Mouse (Mus musculus): ENCODE results near the gene Ppp1r12a.
"Not testable (repeated sequence)": the region's sequence is repeated elsewhere in the genome, so short reads cannot be mapped to it uniquely, and the experiment has no call there.

Ppp1r12a gene

DNA sequence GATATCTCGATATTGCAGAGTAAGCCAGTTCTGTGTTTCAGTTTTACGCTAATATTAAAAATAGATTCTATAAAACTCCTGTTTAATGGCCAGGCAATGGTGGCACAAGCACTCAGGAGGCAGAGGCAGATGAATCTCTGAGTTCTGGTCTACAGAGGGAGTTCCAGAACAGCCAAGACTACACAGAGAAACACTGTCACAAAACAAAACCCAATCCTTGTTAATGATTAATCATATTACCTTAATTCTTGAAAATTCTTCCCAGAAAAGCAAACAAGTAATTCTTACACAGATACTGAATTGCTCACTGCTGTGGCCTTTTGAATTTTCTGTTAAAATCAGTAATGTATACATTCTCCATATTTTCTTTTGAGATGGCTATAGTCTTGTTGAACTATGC lies 37.0 kb downstream of the Ppp1r12a start:
- no peak for DNase-seq (ENCODE audit: low spot score in 2 of 2)

DNA sequence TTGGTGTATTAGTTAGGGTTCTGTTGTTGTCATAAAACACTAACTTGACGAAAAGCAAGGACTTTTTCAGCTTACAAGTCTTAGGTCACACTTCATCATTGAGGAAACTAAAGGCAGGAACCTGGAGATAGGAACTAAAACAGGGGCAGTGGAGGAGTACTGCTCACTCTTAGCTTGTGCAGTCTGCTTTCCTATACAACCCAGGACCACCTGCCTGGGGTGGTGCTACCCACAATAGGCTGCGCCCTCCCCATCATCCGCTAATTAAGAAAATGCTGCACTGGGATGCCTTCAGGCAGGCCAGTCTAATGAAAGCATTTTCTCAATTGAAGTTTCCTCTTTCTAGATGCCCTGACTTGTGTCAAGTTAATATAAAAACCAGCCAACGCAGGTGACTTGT lies 40.1 kb downstream of the Ppp1r12a start:
- DNase-seq (ENCODE audit: low spot score in 2 of 2) = no peak

DNA sequence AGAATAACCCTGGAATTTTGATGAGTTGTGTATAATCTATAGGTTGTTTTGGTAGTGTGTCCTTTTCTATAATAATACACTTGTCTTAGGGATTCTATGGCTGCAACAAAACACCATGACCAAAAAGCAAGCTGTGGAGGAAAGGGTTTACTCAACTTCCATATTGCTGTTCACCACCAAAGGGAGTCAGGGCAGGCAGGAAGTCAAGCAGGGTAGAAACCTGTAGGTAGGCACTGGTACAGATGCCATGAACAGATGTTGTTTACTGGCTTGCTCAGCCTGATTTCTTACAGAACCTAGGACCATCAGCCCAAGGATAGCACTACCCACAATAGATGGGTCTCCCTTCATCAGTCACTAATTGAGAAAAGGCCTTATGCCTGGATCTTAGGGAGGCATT lies 41.4 kb downstream of the Ppp1r12a start:
- DNase-seq (ENCODE audit: low spot score in 2 of 2) = no peak

DNA sequence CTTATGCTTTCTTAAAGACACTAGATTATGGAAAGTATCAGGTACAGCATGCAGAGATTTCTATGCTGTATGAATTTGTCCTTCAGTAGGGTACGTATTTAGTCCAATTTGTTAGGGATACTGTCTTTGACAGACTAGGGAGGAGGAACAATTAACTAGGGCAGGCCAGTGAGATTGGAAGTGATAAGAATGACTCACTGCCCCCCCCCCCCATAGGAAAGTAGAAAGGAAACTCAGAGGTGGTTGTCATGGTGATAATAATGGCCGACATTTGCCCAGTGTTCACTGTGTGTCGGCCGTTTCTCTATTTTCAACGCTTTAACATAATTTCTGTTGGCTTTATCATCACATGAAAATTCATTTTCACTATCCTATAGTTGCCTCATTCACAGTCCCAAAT lies 47.4 kb downstream of the Ppp1r12a start:
- DNase-seq (ENCODE audit: low spot score in 2 of 2) = no peak

DNA sequence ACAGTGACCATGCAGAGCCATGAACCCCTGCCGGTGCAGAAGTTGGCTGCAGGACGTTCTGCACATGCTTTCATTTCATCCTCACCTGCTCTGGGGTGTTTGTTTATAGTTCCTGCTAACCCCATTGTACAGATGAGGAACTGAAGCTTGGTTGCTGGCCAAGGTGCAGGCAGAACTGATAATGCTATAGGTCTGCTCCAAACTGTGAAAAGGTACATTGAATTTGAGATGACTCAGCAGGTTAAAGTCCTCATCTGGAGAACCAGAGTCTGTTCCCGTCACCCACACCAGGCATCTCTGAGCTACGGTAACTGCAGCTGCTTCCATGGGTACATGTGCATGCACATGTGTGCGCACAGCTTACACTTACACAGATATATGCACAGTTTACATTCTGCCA lies 62.4 kb downstream of the Ppp1r12a start:
- DNase-seq (ENCODE audit: low spot score in 2 of 2) = no peak

DNA sequence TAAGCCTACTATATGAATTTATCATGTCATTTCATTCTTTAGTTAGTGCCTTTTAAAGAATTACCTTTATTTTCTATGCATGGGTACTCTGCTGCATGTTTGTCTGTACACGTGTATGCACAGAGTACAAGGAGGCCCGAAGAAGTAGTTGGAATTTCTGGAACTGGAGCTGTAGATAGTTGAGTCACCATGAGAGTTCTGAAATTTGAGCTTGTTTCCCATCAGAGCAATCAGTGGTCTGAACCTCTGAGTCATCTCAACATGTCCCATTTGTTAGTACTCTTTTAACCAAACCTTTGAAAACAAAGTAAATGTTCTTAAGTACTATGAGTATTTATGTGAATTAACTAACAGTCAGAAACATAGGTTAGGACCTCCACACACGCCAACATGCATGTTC lies 75.1 kb downstream of the Ppp1r12a start:
- DNase-seq (ENCODE audit: low spot score in 2 of 2) = no peak

DNA sequence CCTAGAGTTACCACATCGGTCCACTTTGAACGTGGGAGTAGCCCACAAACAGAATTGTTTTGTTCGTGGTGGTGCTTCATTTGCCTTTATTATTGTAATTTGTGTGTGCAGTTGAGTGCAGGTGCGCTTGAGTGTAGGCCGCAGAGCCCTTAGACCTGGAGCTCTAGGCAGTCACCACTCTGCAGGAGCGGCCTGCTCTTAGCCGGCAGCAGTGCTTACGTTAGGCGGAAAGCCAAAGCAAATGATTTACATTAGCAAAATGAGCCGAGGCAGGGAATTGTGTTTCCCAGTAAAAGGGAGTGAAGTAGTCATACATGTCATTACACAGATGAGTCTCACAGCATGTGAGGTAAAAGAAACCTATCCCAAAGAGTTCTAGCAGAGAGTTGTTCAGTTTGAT lies 77.1 kb downstream of the Ppp1r12a start:
- no peak for DNase-seq (ENCODE audit: low spot score in 2 of 2)

DNA sequence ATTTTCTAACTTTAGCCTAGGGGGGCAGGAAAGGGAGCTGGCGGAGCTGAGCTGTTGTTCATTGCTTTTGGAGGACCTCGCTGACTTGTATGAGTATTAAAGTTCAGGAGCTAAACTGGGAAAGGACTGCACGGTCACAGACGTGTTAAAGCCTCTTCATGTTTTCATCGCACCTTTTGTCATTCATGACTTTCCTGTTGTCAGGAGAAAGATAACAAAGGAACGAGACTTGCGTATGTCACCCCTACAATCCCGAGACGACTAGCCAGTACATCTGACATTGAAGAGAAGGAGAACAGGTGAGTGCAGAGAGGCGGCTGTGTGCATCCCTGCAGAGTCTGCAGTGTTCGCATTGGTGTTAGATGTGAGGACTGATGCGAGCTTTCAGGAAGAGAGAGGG lies 88.7 kb downstream of the Ppp1r12a start:
- no peak for DNase-seq (ENCODE audit: low spot score in 2 of 2)

DNA sequence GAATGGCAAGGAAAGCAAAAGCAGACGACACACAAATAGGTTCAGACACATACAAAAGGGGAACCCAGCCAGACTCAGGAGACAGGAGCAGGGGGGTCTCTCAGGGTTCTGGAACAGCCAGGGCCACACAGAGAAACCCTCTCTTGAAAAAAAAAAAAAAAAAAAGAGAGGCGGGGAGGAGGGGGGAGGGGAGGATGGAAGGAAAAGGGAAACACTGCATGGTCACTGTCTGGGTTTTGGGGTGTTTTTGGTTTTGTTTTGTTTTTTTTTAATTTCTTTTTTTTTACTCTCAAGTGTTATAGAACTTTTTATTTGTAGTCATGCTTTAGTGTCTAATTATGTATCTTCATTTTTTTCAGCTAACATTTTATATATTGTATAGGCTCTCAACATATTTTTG lies 89.2 kb downstream of the Ppp1r12a start:
- DNase-seq (ENCODE audit: low spot score in 2 of 2) = no peak

DNA sequence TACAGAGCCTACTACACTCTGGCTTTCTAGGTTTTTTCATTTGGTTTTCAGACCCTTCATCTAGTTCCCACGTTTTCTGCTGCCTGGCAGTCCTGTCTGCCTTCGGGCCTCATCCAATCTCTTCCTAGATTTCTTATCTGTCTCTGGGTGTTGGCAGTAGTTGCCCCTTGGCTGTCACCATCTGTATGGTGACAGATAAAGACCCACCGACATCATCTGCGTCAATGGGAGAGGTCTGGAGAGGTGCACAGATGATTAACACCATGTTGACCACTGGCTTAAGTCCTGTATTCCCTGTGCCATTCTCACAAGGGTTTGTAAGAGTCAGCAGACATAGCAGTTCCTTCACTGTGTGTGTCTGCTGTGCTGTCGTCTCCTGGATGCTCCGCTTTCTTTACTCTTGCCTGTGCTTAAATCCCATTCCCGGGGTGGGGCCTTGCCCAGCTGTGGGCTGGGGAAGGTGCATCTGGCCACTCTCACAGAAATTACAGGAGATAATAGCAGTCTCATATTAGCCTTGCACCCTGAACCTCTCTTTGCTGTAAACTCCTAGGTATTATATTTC lies 93.9 kb downstream of the Ppp1r12a start:
- DNase-seq (ENCODE audit: low spot score in 2 of 2) = no peak

DNA sequence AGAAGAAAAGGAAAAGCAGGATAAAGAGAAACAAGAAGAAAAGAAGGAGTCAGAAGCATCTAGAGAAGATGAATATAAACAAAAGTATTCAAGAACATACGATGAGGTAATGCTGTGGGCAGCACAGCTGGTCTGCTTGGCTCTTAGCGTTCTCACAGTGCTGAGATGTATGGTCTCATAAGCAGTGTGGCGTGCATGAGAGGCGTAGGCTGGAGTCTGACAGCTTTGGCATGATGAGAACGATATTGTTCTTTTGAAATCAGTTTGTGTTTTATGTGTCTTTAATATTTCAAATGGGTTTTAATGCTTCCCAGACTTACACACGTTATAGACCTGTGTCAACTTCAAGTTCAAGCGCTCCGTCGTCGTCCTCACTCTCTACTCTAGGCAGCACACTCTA lies 98.9 kb downstream of the Ppp1r12a start:
- DNase-seq (ENCODE audit: low spot score in 2 of 2) = no peak

DNA sequence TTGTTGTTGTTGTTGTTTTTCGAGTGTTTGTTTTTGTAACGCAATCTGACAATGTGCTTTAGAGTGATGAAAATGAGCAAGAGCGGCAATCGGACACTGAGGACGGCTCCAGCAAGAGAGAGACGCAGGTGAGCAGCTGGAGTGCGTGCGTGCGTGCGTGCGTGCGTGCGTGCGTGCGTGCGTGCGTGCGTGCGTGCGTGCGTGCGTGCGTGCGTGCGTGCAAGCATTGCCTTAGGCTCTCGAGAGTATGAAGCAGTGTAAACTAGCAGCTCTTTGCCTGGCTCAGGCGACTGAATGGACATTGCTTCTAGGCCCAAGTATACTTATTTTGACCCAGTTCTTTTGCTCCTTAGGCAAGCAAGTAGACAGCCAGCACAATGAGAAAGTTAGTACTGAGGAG lies 102.6 kb downstream of the Ppp1r12a start:
- no peak for DNase-seq (ENCODE audit: low spot score in 2 of 2)

DNA sequence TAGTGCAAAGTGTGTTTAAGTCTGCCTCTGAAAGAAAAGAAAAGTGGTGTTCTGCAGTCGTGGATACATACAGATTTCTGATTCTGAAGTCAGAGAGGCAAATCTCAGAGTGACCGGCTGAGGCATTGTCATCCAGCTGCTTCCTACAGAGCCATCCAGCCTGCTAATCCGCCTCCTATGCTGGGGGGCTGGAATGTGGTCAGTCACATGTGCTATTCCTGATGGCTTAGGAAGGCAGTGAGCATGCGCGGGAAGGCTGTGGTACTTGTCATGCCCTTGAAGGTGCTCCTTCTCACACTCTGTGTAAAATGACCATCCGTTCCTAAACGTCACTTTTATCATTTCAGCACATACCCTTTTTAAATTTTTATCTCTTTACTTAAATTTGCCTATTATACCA lies 109.2 kb downstream of the Ppp1r12a start:
- no peak for DNase-seq (ENCODE audit: low spot score in 2 of 2)

DNA sequence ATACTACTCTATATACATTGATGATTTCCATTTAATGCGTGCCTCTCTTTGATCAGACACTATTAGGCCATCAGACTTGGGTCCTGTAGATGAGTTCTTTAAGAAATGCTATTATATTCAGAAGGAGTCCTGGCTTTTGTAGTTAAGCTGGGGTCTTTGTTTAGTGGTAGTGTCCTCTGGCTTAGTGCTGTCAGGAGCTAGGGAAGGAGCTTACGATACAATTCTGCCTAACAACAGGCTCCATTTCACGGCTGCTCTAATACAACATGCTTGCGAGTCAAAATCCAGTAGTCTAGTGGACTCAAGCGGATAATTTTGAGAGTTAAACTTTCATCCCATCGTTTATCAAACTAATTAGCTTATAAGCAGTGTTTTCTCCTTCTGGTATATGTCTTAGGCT lies 114.7 kb downstream of the Ppp1r12a start:
- DNase-seq (ENCODE audit: low spot score in 2 of 2) = no peak

DNA sequence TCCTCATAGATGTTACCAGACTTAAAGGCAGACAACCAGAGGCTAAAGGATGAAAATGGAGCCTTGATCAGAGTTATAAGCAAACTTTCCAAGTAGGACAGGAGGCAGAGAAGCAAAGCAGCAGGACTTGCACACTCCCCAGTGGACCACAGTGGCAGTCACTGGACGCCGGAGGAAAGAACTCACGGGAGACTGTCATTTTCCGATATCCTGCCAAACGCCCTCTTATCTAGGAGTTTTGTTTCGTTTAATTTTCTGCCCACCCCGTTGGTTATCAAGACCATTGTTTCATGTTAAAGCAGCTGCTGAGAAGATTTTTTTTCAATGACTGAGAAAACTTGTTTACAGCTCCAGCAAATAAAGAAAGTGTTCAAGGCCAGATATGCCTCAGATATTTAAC lies 115.2 kb downstream of the Ppp1r12a start:
- no peak for DNase-seq (ENCODE audit: low spot score in 2 of 2)

DNA sequence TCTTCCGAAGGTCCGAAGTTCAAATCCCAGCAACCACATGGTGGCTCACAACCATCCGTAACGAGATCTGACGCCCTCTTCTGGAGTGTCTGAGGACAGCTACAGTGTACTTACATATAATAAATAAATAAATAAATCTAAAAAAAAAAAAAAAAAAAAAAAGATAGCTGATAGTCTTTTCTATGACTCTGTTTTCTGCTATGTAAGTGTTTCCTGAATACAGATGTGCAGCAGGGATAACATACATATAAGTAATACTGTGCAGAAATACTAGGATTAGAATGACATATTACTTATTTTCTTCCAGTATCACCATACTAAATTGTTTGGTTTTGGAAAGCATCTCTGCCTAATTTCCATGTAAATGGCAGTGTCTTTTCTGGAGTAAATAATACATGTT lies 119.1 kb downstream of the Ppp1r12a start:
- DNase-seq (ENCODE audit: low spot score in 2 of 2) = not testable (repeated sequence)

DNA sequence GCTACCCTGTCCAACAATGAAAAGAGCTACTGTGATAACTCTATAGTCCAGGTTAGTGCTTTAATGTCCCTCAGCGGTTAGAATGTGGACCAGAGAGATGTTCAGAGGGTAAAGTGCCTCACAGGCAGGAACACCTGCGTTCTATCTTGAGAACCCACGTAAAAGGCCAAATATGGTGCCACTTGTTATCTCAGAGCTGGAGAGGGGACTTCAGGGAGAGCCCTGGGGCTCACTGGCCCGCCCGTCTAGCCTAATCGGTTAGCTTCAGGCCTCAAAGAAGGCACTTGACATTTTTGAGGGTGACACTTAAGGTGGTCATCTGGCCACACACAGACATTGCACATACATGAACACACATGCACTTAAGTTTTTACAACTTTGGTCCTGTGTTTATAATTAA lies 120.4 kb downstream of the Ppp1r12a start:
- no peak for DNase-seq (ENCODE audit: low spot score in 2 of 2)

DNA sequence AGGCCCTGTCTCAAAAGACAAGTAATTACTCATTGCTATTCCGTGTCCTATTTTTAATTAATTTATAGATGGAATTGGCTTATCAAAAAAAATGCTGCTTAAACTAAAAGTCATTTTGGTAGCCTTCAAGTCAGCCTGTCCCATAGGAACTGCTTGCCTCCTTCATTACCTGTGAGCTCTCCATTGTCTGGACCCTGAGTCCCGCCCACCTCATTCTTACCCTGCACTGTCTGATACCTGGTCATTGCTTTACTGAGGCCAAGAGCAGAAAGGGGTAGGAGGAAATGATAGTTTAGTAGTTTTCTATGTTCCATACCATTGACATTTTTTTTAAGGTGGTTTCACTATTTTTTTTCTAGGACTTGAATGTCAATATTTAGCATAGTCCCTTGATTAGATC lies 121.4 kb downstream of the Ppp1r12a start:
- DNase-seq (ENCODE audit: low spot score in 2 of 2) = no peak

DNA sequence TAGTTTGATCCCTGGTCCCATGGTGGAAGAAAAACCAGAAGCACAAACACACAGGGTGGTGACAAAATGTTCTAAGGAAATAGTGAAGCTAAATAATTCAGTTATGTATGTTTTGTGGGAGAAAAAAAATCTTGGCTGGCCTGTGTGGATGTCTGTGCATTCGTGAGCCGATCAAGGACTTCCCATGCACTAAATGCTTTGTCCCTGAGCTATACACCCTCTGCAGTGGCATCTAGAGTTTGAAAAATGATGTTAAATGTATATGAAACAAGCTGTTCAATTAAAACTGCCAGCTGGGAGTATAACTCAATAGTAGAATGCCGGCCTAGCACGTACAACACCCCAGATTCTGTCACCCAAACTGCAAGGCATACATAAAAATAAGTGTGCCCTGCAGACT lies 121.8 kb downstream of the Ppp1r12a start:
- no peak for DNase-seq (ENCODE audit: low spot score in 2 of 2)

DNA sequence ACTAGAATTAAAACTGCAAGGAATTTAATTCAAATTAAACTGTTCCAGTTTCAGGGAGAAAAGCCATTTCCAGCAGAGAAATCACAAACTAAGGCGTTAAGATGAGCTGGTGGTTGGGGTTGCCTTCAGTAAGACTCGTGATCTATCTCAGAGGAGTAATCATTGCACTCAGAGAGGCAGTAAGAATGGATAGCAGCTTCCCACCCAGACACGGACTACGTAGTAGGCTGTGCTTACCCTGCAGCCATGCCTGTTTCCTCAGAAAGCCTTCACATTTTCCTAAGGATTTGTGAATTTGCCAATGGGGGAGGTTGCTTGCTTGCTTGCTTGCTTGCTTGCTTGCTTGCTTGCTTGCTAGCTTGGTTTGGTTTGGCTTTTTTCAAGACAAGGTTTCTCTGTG lies 122.5 kb downstream of the Ppp1r12a start:
- DNase-seq (ENCODE audit: low spot score in 2 of 2) = no peak

DNA sequence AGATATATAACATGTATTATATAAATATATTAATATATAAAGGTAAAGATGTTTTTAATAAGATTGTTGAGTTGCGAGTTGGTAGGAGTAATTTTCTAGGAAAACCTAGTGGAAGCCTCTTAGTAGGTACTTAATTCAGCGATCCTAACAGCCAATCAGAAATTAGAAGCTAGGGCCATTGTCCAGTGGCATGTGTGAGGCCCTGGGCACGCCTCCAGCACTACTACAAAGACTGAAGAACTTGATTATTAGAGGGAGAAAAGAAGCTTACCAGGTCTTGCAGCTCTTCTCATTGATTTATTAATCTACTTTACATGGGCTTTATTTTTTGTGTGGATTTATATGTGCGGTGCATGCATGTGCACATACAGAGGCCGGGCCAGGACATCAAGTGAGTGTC lies 123.0 kb downstream of the Ppp1r12a start:
- DNase-seq (ENCODE audit: low spot score in 2 of 2) = no peak

DNA sequence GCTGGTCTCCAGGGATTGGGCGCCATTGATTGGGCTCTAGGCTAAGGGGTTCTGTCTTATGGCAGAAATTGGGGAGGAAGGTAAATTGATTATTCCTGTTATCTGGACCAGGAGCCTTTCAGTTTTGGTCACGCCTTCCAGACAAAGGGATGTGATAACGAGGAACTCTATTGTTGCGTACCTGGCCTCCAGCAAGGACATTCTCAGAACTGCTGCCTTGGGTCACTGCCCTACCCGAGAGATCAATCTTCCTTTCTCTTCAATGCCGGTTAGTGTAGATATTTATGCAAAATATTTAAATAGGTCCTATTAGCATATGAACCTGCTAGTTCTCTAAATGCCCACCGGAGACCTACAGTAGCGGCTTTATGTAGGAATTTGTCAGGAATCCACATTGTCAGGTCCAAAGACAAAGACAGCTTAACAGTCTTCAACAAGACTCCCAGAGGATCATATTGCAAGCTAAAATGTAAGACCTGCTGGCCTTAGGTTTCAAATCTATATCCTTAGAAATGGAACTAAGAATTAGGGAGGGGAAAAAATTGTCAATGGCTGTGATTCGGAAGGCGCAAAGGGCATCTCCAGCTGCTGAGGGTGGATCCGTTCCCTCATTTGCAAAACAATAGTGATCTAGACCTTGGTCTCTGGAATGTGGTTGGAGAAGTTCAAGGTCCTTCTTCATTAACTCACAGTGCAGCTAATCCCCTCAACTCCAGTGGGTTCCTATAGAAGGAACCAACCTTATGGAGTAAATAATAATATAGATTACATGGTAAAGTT lies 124.9 kb downstream of the Ppp1r12a start:
- no peak for DNase-seq (ENCODE audit: low spot score in 2 of 2)

DNA sequence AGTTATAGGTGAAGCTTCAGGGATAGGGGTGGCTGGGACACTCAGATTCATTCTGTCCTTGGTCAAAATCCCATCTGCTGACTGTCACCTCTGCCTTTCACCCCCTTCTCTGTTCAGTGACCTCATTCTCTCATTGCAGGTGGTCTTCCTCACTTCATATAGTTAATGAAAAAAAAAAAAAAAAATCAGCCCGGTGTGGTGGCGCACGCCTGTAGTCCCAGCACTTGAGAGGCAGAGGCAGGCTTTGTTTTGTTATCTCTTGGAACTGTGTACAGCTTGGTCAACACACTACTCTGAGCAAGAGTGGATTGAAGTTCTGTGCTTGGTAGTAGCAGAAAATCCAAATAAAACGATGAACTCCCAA lies 125.4 kb downstream of the Ppp1r12a start:
- no peak for DNase-seq (ENCODE audit: low spot score in 2 of 2)

DNA sequence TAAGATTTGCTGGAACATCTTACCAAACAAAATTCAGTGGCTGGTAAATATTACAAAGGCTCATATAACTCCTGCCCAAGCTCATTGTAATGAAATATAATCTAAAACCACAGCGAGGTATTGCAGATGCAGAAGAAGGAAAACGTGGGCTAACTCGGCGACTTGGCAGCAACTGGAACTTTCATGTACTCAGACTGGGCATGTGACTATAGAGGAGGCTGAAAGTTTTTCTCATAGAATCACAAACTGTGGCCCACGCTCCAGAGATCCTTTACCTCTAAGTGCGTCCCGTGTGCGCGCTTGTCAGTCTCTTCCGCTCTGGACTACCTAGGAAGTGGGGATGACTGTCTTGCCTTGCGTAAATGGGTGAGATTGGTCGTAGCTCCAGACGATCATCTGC lies 128.1 kb downstream of the Ppp1r12a start:
- DNase-seq (ENCODE audit: low spot score in 2 of 2) = no peak
